Mouse (Mus musculus) kidney, postnatal 4 days (tissue): Measurements from ENCODE around the gene Myzap.
"Not testable (repeated sequence)": the region's sequence is repeated elsewhere in the genome, so short reads cannot be mapped to it uniquely, and the experiment has no call there.

Source experiments
- DNase-seq, 2 experiments: peaks; one replicate each; pipeline ENCODE4 v3.0.0; 2021; ENCODE audit warnings: mixed read lengths in 2 of 2

Myzap gene

GRCm38 (mm10) chr9:71542292-71542691, 49.9 kb downstream of the Myzap start:
- no peak for DNase-seq

- no peak for DNase-seq
Observed at GRCm38 (mm10) chr9:71540739-71541138, 51.4 kb downstream of the Myzap start.

GRCm38 (mm10) chr9:71535730-71536129, 56.4 kb downstream of the Myzap start:
- DNase-seq, result no peak

GRCm38 (mm10) chr9:71535036-71535435, 57.1 kb downstream of the Myzap start:
- no peak for DNase-seq

- peak in 1 of 2 experiments; percentile 22 for DNase-seq
Observed at GRCm38 (mm10) chr9:71529960-71530359, 62.2 kb downstream of the Myzap start.

GRCm38 (mm10) chr9:71527438-71527837, 64.7 kb downstream of the Myzap start:
- peak; percentile 18 to 35 for DNase-seq

GRCm38 (mm10) chr9:71523901-71524300, 68.3 kb downstream of the Myzap start:
- DNase-seq, result no peak

- DNase-seq, result peak in 1 of 2 experiments; percentile 35
Observed at GRCm38 (mm10) chr9:71519836-71520235, 72.3 kb downstream of the Myzap start.

GRCm38 (mm10) chr9:71517487-71517886, 74.7 kb downstream of the Myzap start:
- no peak for DNase-seq

- peak; percentile 27 to 54 for DNase-seq
Observed at GRCm38 (mm10) chr9:71515862-71516261, 76.3 kb downstream of the Myzap start.

GRCm38 (mm10) chr9:71513566-71513965, 78.6 kb downstream of the Myzap start:
- DNase-seq, result no peak

- no peak for DNase-seq
Observed at GRCm38 (mm10) chr9:71512899-71513298, 79.3 kb downstream of the Myzap start.

GRCm38 (mm10) chr9:71498391-71499182, 93.6 kb downstream of the Myzap start:
- DNase-seq, result peak; percentile 68 to 74

- peak; percentile 43 to 65 for DNase-seq
Observed at GRCm38 (mm10) chr9:71496637-71497036, 95.5 kb downstream of the Myzap start.

GRCm38 (mm10) chr9:71493771-71494170, 98.4 kb downstream of the Myzap start:
- DNase-seq, result no peak

- DNase-seq, result no peak
Observed at GRCm38 (mm10) chr9:71492296-71493025, 99.7 kb downstream of the Myzap start.

- DNase-seq, result no peak
Observed at GRCm38 (mm10) chr9:71490076-71490475, 102.1 kb downstream of the Myzap start.

- DNase-seq, result no peak
Observed at GRCm38 (mm10) chr9:71486127-71486526, 106.0 kb downstream of the Myzap start.

- DNase-seq, result peak; percentile 97 to 98
Observed at GRCm38 (mm10) chr9:71485475-71486094, 106.6 kb downstream of the Myzap start, which contains the start of gene Polr2m. TSS of gene Polr2m (minus strand) at chr9:71485935.

- DNase-seq, result no peak
Observed at GRCm38 (mm10) chr9:71484871-71485474, 107.2 kb downstream of the Myzap start.

GRCm38 (mm10) chr9:71483872-71484271, 108.3 kb downstream of the Myzap start:
- not testable (repeated sequence) for DNase-seq

GRCm38 (mm10) chr9:71480305-71480704, 111.9 kb downstream of the Myzap start:
- DNase-seq, result no peak

- DNase-seq, result no peak
Observed at GRCm38 (mm10) chr9:71479413-71479812, 112.7 kb downstream of the Myzap start.
